Mouse (Mus musculus) G1E (cell line): ENCODE data around the gene Ints3. TPM values are rescaled to one million over a fixed set of nuclear protein-coding genes. Genes with fewer than 3 reads are reported as not detected.

Experiments
- ATAC-seq: 2 replicates; pipeline ENCODE4 v1.8.0; 2016; ENCODE audit warnings: mild to moderate bottlenecking; ENCODE audit not compliant: insufficient number of reproducible peaks, poor library complexity, low FRiP score, severe bottlenecking; ENCODE audit errors: extremely low read depth
- DNase-seq: peaks from one replicate; pipeline ENCODE4 v3.0.0; 2012; ENCODE audit warnings: low spot score
- H3K27me3 ChIP-seq: 2 replicates; pipeline ENCODE4 v1.6.1; 2012; ENCODE audit warnings: mild to moderate bottlenecking, low read length, inconsistent platforms; ENCODE audit not compliant: insufficient read depth
- H3K36me3 ChIP-seq: replicated peaks from 2 replicates; pipeline ENCODE3; 2012; ENCODE audit warnings: mild to moderate bottlenecking, inconsistent platforms
- H3K4me1 ChIP-seq: 2 replicates; pipeline ENCODE4 v1.6.1; 2012; ENCODE audit warnings: low read depth, low read length, inconsistent platforms, mixed read lengths; ENCODE audit not compliant: insufficient read depth
- H3K4me3 ChIP-seq: 2 replicates; pipeline ENCODE4 v1.5.1; 2012; ENCODE audit warnings: low read depth, mild to moderate bottlenecking, inconsistent platforms, low read length, moderate library complexity, mixed read lengths
- H3K9me3 ChIP-seq: replicated peaks from 2 replicates; pipeline ENCODE4 v1.6.1; 2012; ENCODE audit warnings: inconsistent platforms
- CTCF ChIP-seq: IDR thresholded peaks from 2 replicates; pipeline ENCODE4 v1.5.1; 2012; ENCODE audit warnings: low read depth, low read length, inconsistent platforms, mixed read lengths
- GATA1 ChIP-seq: IDR thresholded peaks from 2 replicates; pipeline ENCODE4 v1.6.1; 2012; ENCODE audit warnings: borderline replicate concordance, low read length, inconsistent platforms, mixed read lengths
- GATA2 ChIP-seq: IDR thresholded peaks from 2 replicates; pipeline ENCODE4 v1.6.1; 2012; ENCODE audit warnings: low read depth, low read length, inconsistent platforms, borderline replicate concordance
- POLR2AphosphoS5 ChIP-seq: IDR thresholded peaks from 2 replicates; pipeline ENCODE4 v1.6.1; 2012; ENCODE audit warnings: low read depth, low read length, inconsistent platforms; ENCODE audit not compliant: insufficient replicate concordance
- TAL1 ChIP-seq: conservative IDR thresholded peaks from 2 replicates; pipeline ENCODE4 v1.6.1; 2012; ENCODE audit warnings: low read depth, low read length, inconsistent platforms, mixed read lengths
- polyA plus RNA-seq: library from polyadenylated mRNA; stranded (reverse); fragments of >175 nt; gene quantifications from 2 replicates; pipeline ENCODE4 v1.2.3, GENCODE M21; 2012
- total RNA-seq, 2 experiments: library from RNA; stranded (forward) in 1 of 2; stranded (reverse) in 1 of 2; fragments of 200-1000 nt in 1 of 2; fragments of >200 nt in 1 of 2; fragmentation: Nextera tagmentation in 1 of 2; gene quantifications; 2 replicates each; pipeline ENCODE4 v1.2.3; 2014 to 2017

Ints3 gene
- total and polyA plus RNA-seq, 3 experiments: 30.8 to 36.7 (median 36.2) TPM

GRCm38 (mm10) chr3:90432811-90433219 is 607 bp downstream of the Ints3 start:
- DNase-seq (no peak), ATAC-seq (no peak)
- peaks cover 55% of the 10 kb centered on the region for H3K4me1 ChIP-seq
- H3K27me3 ChIP-seq: no peaks in the 10 kb centered on the region
- H3K9me3 ChIP-seq: no peaks in the 10 kb centered on the region
- H3K4me3 ChIP-seq: peak overlapping the region; percentile 76
- TF ChIP-seq GATA2 (no peak), TAL1 (no peak), GATA1 (no peak), POLR2AphosphoS5 (no peak), CTCF (no peak)
- peaks cover 29% of the 10 kb centered on the region for H3K36me3 ChIP-seq

- TF ChIP-seq GATA1 (no peak), POLR2AphosphoS5 (no peak), GATA2 (no peak), TAL1 (no peak), CTCF (no peak)
- peaks cover 58% of the 10 kb centered on the region for H3K4me1 ChIP-seq
- H3K9me3 ChIP-seq: no peaks in the 10 kb centered on the region
- DNase-seq (no peak), ATAC-seq (no peak)
- H3K4me3 ChIP-seq: peak overlapping the region; percentile 76
- no peaks in the 10 kb centered on the region for H3K27me3 ChIP-seq
- H3K36me3 ChIP-seq: peaks cover 29% of the 10 kb centered on the region
These were observed 1.1 kb downstream of the Ints3 start for GRCm38 (mm10) chr3:90432348-90432747.

- Histone ChIP-seq H3K4me1 (peaks cover 64% of the 10 kb centered on the region), H3K36me3 (peaks cover 48% of the 10 kb centered on the region), H3K9me3 (no peaks in the 10 kb centered on the region), H3K4me3 (no peak overlapping the region), H3K27me3 (no peaks in the 10 kb centered on the region)
- TF ChIP-seq GATA1 (no peak), TAL1 (no peak), CTCF (no peak), GATA2 (no peak), POLR2AphosphoS5 (no peak)
- DNase-seq (no peak), ATAC-seq (no peak)
These were observed 3.8 kb downstream of the Ints3 start for GRCm38 (mm10) chr3:90429576-90429975.

- no peak for DNase-seq
- Histone ChIP-seq H3K9me3 (no peaks in the 10 kb centered on the region), H3K36me3 (peaks cover 60% of the 10 kb centered on the region), H3K4me3 (no peak overlapping the region), H3K4me1 (peaks cover 55% of the 10 kb centered on the region), H3K27me3 (no peaks in the 10 kb centered on the region)
- TF ChIP-seq POLR2AphosphoS5 (no peak), GATA2 (no peak)
- ATAC-seq: no peak
These were observed 5.2 kb downstream of the Ints3 start for GRCm38 (mm10) chr3:90428186-90428585.

- TF ChIP-seq GATA1 (no peak), TAL1 (no peak), GATA2 (no peak), CTCF (no peak)
- H3K9me3 ChIP-seq: no peaks in the 10 kb centered on the region
- no peak overlapping the region for H3K4me3 ChIP-seq
- ATAC-seq: no peak
- peaks cover 66% of the 10 kb centered on the region for H3K36me3 ChIP-seq
- no peak for DNase-seq
- peaks cover 51% of the 10 kb centered on the region for H3K4me1 ChIP-seq
- no peaks in the 10 kb centered on the region for H3K27me3 ChIP-seq
These were observed 5.8 kb downstream of the Ints3 start for GRCm38 (mm10) chr3:90427574-90427973.

- no peak overlapping the region for H3K4me3 ChIP-seq
- no peak for TF ChIP-seq GATA1
- no peak for TF ChIP-seq GATA2
- TF ChIP-seq POLR2AphosphoS5: no peak
- TF ChIP-seq TAL1: no peak
- TF ChIP-seq CTCF: no peak
- DNase-seq (no peak), ATAC-seq (no peak)
- H3K27me3 ChIP-seq: no peaks in the 10 kb centered on the region
- H3K9me3 ChIP-seq: no peaks in the 10 kb centered on the region
- H3K36me3 ChIP-seq: peaks cover 77% of the 10 kb centered on the region
- H3K4me1 ChIP-seq: peaks cover 34% of the 10 kb centered on the region
These were observed 7.9 kb downstream of the Ints3 start for GRCm38 (mm10) chr3:90425499-90425898.

- DNase-seq (no peak), ATAC-seq (no peak)
- peaks cover 17% of the 10 kb centered on the region for H3K4me1 ChIP-seq
- TF ChIP-seq GATA1: no peak
- TF ChIP-seq TAL1: no peak
- TF ChIP-seq CTCF: no peak
- no peak for TF ChIP-seq POLR2AphosphoS5
- no peak for TF ChIP-seq GATA2
- H3K27me3 ChIP-seq: no peaks in the 10 kb centered on the region
- peaks cover 81% of the 10 kb centered on the region for H3K36me3 ChIP-seq
- no peaks in the 10 kb centered on the region for H3K9me3 ChIP-seq
- no peak overlapping the region for H3K4me3 ChIP-seq
These were observed 9.9 kb downstream of the Ints3 start for GRCm38 (mm10) chr3:90423549-90423948.
